Mouse (Mus musculus): ENCODE measurements around the gene Aspg.

GRCm38 (mm10) chr12:112143116-112143832 is 36.8 kb downstream of the Aspg start:
- peak; percentile 34; the same call in 1 of the 2 replicates for TF ChIP-seq CTCF (IDR thresholded peaks at IDR 0.05; ENCODE audit: insufficient read depth, low read length)
- no peak for TF ChIP-seq POLR2A (IDR thresholded peaks at IDR 0.05; ENCODE audit: borderline replicate concordance, extremely low read depth, low read depth, low read length)

Measured in lung, adult 2 months (tissue).